8 mouse cellular contexts compared by ENCODE assay signal in the genomic region with DNA sequence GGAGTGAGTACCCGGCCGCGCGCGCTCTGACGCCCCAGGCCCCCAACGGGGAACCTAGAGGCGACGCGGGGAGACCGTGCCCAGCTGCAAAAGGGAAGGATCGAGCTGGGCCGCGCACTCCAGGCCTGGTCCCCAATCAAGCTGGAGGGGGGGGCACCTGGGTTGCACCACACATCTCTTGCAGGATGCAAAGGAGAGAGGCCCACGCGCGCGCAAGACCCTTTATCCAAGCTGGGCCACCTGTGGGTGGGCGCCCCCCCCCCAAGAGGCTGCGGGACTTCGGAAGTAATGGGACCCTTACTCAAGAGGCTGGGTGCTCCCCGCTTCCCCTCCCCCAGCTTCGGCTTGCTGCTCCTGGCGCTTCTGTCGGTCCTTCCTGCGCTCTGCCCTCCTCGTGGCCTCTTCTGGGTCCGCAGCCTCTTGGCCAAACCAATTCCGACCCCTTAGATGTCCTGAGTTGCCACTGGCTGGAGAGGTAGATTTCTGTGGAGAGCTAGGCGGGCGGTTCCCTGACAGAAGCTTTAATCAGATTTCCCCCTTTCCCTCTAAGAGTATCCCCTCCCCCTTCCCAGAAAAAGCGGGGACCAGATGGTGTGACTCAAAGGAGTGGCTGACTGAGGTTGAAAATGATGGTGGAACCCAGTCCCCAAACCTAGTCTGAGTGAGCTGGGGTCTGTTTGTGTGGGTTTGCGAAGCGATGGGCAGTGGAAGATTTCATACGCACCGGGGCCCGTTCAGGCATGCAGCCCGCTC. TPM values are rescaled to one million over a fixed set of nuclear protein-coding genes. Genes with fewer than 3 reads are reported as not detected.
DNase-seq lines count a peak whose midpoint lies in the region; ATAC-seq and TF ChIP-seq lines count a peak whose summit lies in the region.

No protein-coding gene starts in this region.

- H3K27ac ChIP-seq in spleen, adult 2 months (ENCODE audit: insufficient read depth, low read length): no peak overlapping the region
- peak overlapping the region; percentile 92 for H3K27ac ChIP-seq in cerebellum, adult 2 months (ENCODE audit: insufficient read depth, low read length)
- peak overlapping the region; percentile 79 for H3K27ac ChIP-seq in midbrain, embryonic 11.5 days (ENCODE audit: low read depth, low read length)

- no peaks in the 10 kb centered on the region for H3K9me3 ChIP-seq in midbrain, embryonic 11.5 days (ENCODE audit: control insufficient read depth, low read length)

- H3K27me3 ChIP-seq in spleen, adult 2 months (ENCODE audit: control insufficient read depth, insufficient read depth, low read length): no peaks in the 10 kb centered on the region
- no peaks in the 10 kb centered on the region for H3K27me3 ChIP-seq in cerebellum, adult 2 months (ENCODE audit: control insufficient read depth, insufficient read depth, low read length)
- no peaks in the 10 kb centered on the region for H3K27me3 ChIP-seq in midbrain, embryonic 11.5 days (ENCODE audit: control insufficient read depth, insufficient read depth, low read length)

- DNase-seq in spleen, adult 2 months (ENCODE audit: low read depth in 1 of 2, low spot score in 2 of 2): no peak
- no peak for DNase-seq in spleen, postnatal 14 days (ENCODE audit: low spot score in 2 of 2)
- peak in 1 of 2 experiments; percentile 65 for DNase-seq in cerebellum, adult 2 months
- peak; percentile 70 to 73 for DNase-seq in frontal cortex, postnatal 36 days (ENCODE audit: low spot score in 2 of 2)
- peak; percentile 64 to 80 for DNase-seq in layer of hippocampus, adult 18-20 months (ENCODE audit: low spot score in 2 of 2)
- DNase-seq in midbrain, embryonic 11.5 days (ENCODE audit: low spot score, missing footprints): peak; percentile 96
- DNase-seq in urinary bladder, postnatal 36 days (ENCODE audit: low spot score in 2 of 2): no peak

- TF ChIP-seq CTCF in spleen, adult 2 months (IDR thresholded peaks at IDR 0.05; ENCODE audit: extremely low read depth, insufficient read depth, insufficient read length, insufficient replicate concordance): no peak
- no peak for TF ChIP-seq CTCF in cerebellum, adult 2 months (IDR thresholded peaks at IDR 0.05; ENCODE audit: borderline replicate concordance, insufficient read depth, low read depth, low read length)

- H3K4me2 ChIP-seq in midbrain, embryonic 11.5 days: peak overlapping the region; percentile 81

- no peak for TF ChIP-seq POLR2A in spleen, adult 2 months (IDR thresholded peaks at IDR 0.05; ENCODE audit: low read depth, low read length)
- TF ChIP-seq POLR2A in cerebellum, adult 2 months (IDR thresholded peaks at IDR 0.05; ENCODE audit: borderline replicate concordance, insufficient read depth, low read length): no peak

- peak overlapping the region; percentile 94 for H3K9ac ChIP-seq in midbrain, embryonic 11.5 days (ENCODE audit: low read length)

- peak overlapping the region; percentile 64 for H3K4me3 ChIP-seq in spleen, adult 2 months (ENCODE audit: extremely low read depth, insufficient read depth, insufficient read length)
- H3K4me3 ChIP-seq in cerebellum, adult 2 months (replicated peaks; ENCODE audit: insufficient read depth, low read depth, low read length): peak overlapping the region; percentile 93
- peak overlapping the region; percentile 75 for H3K4me3 ChIP-seq in midbrain, embryonic 11.5 days (ENCODE audit: low read depth, low read length)

- H3K36me3 ChIP-seq in spleen, adult 2 months (ENCODE audit: control insufficient read depth, insufficient read depth, low read length): no peaks in the 10 kb centered on the region
- no peaks in the 10 kb centered on the region for H3K36me3 ChIP-seq in midbrain, embryonic 11.5 days (ENCODE audit: control insufficient read depth, insufficient read depth, low read length)

- WGBS in spleen, adult 2 months: 17% methylated on average over 37 of the region's 38 CpGs
- WGBS in cerebellum, adult 2 months: 1% methylated on average over 37 of the region's 38 CpGs
- WGBS in midbrain, embryonic 11.5 days: 1% methylated on average over 38 of the region's 38 CpGs

- peaks cover 7% of the 10 kb centered on the region for H3K4me1 ChIP-seq in spleen, adult 2 months (ENCODE audit: control insufficient read depth, insufficient read depth, insufficient read length)
- H3K4me1 ChIP-seq in cerebellum, adult 2 months (ENCODE audit: control insufficient read depth, insufficient read depth, low read length): peaks cover 9% of the 10 kb centered on the region; the same call in 1 of the 2 replicates
- H3K4me1 ChIP-seq in midbrain, embryonic 11.5 days (ENCODE audit: control insufficient read depth, insufficient read depth, low read length): peaks cover 20% of the 10 kb centered on the region

- peak; percentile 65 for ATAC-seq in midbrain, embryonic 11.5 days (ENCODE audit: low FRiP score)
- no peak for ATAC-seq in CD4-positive, CD25-positive, alpha-beta regulatory T cell, adult 4 months

RNA-seq across cellular contexts. Expression of a gene that starts 0.5 kb away (rescaled TPM):
- polyA plus RNA-seq in spleen, adult 2 months (2012; rRNA removed): 9.2 and 14.6 TPM in 2 replicates
- polyA plus RNA-seq in cerebellum, adult 2 months (2012; rRNA removed): 140 and 143 TPM in 2 replicates
- total RNA-seq in layer of hippocampus, adult 18-20 months (2021): 100 to 1,000 TPM; 293 to 314 TPM
- polyA plus RNA-seq in midbrain, embryonic 11.5 days (2014; fragmentation: Nextera tagmentation; extraction: Ambion mirVana): 109 and 129 TPM in 2 replicates
- under 1 TPM in 1 of 2 experiments, not detected in 1; 0.23 TPM for polyA plus RNA-seq in CD4-positive, CD25-positive, alpha-beta regulatory T cell, adult 4 months (2017; shearing (Covaris generic))

RNA-seq across cellular contexts. Expression of a gene that starts 3.2 kb away (rescaled TPM):
- polyA plus RNA-seq in spleen, adult 2 months (2012; rRNA removed): 1.4 and 1.6 TPM in 2 replicates
- 0.16 and 0.19 TPM in 2 replicates for polyA plus RNA-seq in cerebellum, adult 2 months (2012; rRNA removed)
- under 1 TPM; 0.61 to 0.89 TPM for total RNA-seq in layer of hippocampus, adult 18-20 months (2021)
- polyA plus RNA-seq in midbrain, embryonic 11.5 days (2014; fragmentation: Nextera tagmentation; extraction: Ambion mirVana): 0.10 and 0.40 TPM in 2 replicates
- not detected for polyA plus RNA-seq in CD4-positive, CD25-positive, alpha-beta regulatory T cell, adult 4 months (2017; shearing (Covaris generic))

RNA-seq across cellular contexts. Expression of a gene that starts 16.8 kb away (rescaled TPM):
- 5.8 and 10.9 TPM in 2 replicates for polyA plus RNA-seq in spleen, adult 2 months (2012; rRNA removed)
- 2.2 and 2.5 TPM in 2 replicates for polyA plus RNA-seq in cerebellum, adult 2 months (2012; rRNA removed)
- 1 to 10 TPM; 1.8 to 2.5 TPM for total RNA-seq in layer of hippocampus, adult 18-20 months (2021)
- 0.60 and 1.2 TPM in 2 replicates for polyA plus RNA-seq in midbrain, embryonic 11.5 days (2014; fragmentation: Nextera tagmentation; extraction: Ambion mirVana)
- under 1 TPM in 1 of 2 experiments, not detected in 1; 0.53 TPM for polyA plus RNA-seq in CD4-positive, CD25-positive, alpha-beta regulatory T cell, adult 4 months (2017; shearing (Covaris generic))

RNA-seq across cellular contexts. Expression of a gene that starts 26.9 kb away (rescaled TPM):
- 0.07 and 0.18 TPM in 2 replicates for polyA plus RNA-seq in spleen, adult 2 months (2012; rRNA removed)
- 0.29 and 0.41 TPM in 2 replicates for polyA plus RNA-seq in cerebellum, adult 2 months (2012; rRNA removed)
- total RNA-seq in layer of hippocampus, adult 18-20 months (2021): 1 to 10 TPM in 1 of 2 experiments, under 1 TPM in 1; 0.54 to 1.3 TPM
- 0.41 TPM in 1 of 2 replicates, not detected in the other for polyA plus RNA-seq in midbrain, embryonic 11.5 days (2014; fragmentation: Nextera tagmentation; extraction: Ambion mirVana)
- polyA plus RNA-seq in CD4-positive, CD25-positive, alpha-beta regulatory T cell, adult 4 months (2017; shearing (Covaris generic)): under 1 TPM in 1 of 2 experiments, not detected in 1; 0.27 TPM

RNA-seq across cellular contexts. Expression of a gene that starts 27.2 kb away (rescaled TPM):
- 122 and 217 TPM in 2 replicates for polyA plus RNA-seq in spleen, adult 2 months (2012; rRNA removed)
- polyA plus RNA-seq in cerebellum, adult 2 months (2012; rRNA removed): 126 and 127 TPM in 2 replicates
- 10 to 100 TPM; 84.9 to 87.3 TPM for total RNA-seq in layer of hippocampus, adult 18-20 months (2021)
- polyA plus RNA-seq in midbrain, embryonic 11.5 days (2014; fragmentation: Nextera tagmentation; extraction: Ambion mirVana): 69.9 and 81.9 TPM in 2 replicates
- 1 to 10 TPM; 3.4 to 3.5 TPM for polyA plus RNA-seq in CD4-positive, CD25-positive, alpha-beta regulatory T cell, adult 4 months (2017; shearing (Covaris generic))

Comparison
In these comparisons a context has a peak if more than half of its experiments do, and no peak if none do; other contexts are left out.
1. DNase-seq: peak in frontal cortex, postnatal 36 days (2 of 2), layer of hippocampus, adult 18-20 months (2 of 2) and midbrain, embryonic 11.5 days (single experiment); none in spleen, adult 2 months (0 of 2), spleen, postnatal 14 days (0 of 2) and urinary bladder, postnatal 36 days (0 of 2).
2. Peak in every context shown above with its lines, with median percentiles within 50 percentile points of each other: H3K4me3 ChIP-seq.